Mouse (Mus musculus) adrenal gland, adult 18-20 months (tissue): ENCODE data around the gene Gpr176. TPM values are rescaled to one million over a fixed set of nuclear protein-coding genes. Genes with fewer than 3 reads are reported as not detected.
"Not testable (repeated sequence)": the region's sequence is repeated elsewhere in the genome, so short reads cannot be mapped to it uniquely, and the experiment has no call there.

Experiments used
- DNase-seq, 2 experiments: peaks; one replicate each; pipeline ENCODE4 v3.0.0; 2021 to 2022; ENCODE audit warnings: low spot score in 2 of 2
- total RNA-seq, 2 experiments: library from RNA; stranded (reverse); gene quantifications; 1 replicate in 1 of 2; 2 replicates in 1 of 2; pipeline ENCODE4 v1.2.3; 2021

Gene Gpr176
- total RNA-seq, 2 experiments from 2014 or later: 5.1 to 5.7 TPM

DNA sequence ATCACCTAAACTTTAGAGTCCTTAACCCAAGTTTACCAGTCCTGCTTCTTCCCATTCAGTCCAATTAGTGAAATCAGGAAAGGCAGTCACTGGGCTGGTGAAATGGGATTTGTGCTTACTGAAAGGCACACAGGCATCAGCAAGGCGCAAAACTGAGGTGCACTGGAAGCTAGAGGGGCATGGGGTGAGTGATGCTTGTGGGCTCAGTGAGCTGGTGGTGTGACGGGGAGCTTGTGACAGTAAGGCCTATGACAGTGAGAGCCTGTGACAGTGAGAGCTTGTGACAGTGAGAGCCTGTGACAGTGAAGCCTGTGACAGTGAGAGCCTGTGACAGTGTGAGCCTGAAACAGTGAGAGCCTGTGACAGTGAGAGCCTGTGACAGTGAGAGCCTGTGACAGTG is 71.6 kb downstream of the Gpr176 start:
- no peak for DNase-seq

DNA sequence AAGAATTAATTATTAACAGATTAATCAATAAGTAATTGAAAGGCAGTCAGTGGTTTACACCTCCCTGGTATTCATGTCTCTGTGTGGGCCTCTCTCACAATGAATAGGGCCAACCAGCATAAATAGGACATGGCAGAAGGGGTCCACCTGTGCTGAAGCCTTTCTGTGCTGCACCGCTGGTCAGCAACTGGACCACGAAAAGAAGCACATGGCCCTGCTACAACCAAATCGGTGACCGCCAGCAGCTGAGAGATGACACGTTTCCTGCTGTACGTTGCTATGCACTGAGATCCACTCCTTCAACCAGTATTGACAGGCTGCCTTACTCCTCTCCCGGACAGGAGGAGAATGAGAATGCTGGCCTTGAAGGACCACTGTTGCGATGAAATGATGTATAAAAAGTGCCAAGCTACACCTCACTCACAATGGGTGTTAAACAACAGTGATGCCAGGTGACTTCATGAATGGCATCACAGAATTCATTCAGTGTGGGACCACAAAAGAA is 72.1 kb downstream of the Gpr176 start:
- DNase-seq: no peak

DNA sequence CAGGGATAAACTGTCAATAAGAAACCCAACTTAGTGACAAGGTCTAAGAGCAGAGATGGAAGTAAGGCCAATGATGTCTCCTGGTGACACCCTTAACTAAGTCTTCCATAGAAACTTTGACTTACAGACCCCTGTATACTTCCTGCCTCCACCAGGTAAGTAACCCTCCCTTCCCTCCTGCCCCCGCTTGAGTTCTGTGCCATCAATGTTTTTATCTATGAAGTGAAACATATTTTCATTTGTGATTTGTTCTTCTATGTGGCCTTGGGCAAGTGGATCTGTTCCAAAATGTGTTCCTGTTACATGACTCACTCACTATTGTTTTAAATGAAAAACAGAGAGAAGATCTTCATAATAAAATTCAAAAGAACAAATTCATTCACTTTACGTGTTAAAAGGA is 73.2 kb downstream of the Gpr176 start:
- peak in 1 of 2 experiments; percentile 22 for DNase-seq

- DNase-seq: no peak
These were observed 74.6 kb downstream of the Gpr176 start for GRCm38 (mm10) chr2:118298601-118299000.

DNA sequence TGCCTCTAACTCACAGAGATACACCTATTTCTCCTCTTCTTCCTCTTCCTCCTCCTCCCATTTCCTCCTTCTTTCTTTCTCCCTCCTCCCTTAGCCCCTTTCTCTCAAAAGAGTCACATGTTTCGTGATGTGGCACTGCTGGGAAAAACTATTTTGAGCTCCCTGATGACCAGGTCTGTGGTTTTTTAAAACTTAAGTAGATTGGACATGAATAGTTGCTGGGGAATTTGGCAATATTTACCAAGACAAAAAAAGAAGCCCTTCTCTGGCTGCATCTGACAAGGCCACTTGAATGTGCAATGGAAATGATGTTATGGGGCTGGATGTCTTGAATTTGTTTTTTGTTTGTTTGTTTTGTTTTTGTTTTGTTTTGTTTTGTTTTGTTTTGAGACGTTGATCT is 75.3 kb downstream of the Gpr176 start:
- DNase-seq: no peak

GRCm38 (mm10) chr2:118295505-118295904 is 77.7 kb downstream of the Gpr176 start:
- no peak for DNase-seq

- DNase-seq: no peak
These were observed 79.6 kb downstream of the Gpr176 start for GRCm38 (mm10) chr2:118293583-118293982.

DNA sequence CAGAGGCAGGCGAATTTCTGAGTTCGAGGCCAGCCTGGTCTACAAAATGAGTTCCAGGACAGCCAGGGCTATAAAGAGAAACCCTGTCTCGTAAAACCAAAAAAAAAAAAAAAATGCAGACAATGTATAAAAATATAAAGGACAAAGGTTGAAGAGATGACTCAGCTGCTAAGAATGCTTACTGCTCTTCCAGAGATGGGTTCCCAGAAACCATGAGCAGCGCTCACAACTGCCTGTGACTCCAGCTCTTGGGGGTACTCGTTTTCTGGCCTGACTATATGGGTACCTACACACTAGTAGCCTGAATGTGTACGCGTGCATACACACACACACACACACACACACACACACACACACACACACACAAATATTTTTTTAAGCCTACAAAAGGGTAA is 84.2 kb downstream of the Gpr176 start:
- not testable (repeated sequence) for DNase-seq

DNA sequence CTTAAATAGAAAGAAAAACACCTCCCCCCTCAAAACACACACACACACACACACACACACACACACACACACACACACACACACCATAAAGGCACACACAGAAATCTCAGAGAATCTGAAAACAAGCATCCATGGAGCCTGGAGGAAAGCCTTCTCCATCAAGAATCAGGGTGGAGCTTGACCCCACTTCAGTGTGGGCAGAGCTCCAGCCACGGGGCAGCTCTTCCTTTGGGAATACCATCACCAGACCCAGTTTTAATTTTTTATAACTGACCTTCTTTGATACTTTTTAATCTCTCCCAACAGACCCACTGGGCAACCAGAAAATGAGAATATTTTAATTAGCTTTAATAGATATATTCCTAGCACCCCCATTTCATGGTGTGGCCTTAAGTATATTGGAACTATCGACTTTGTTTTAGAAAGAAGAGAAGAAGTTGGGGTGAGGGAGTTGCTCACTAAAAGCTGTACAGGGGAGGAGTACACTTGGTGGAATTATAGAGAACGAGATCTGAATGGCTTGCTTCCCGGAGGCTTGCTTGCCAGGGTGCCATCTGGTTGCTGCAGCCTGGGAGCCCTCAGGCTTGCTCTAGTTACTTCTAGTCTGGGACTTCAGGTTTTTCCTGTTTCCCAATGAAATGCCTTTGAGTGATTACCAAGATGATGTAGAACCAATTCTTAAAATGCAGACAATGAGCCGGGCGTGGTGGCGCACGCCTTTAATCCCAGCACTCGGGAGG is 84.7 kb downstream of the Gpr176 start:
- DNase-seq: no peak

DNA sequence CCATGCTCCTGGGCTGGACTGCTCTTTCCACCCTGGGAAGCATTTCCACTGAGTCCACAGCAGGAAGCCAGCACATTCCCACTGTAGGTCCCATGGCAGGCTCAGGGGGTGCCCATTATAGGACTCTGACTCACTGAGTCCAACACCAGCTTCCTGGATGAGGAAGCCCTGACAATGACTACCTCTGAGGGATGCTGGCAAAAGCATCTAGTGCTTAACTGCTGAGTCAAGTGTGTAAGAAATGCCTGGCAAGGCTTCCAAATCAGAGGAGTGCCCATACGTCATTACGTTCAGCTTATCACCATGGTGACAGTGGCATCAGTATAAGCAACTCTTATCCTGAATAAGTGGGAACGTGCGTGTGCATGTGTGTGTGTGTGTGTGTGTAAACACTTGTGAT is 85.5 kb downstream of the Gpr176 start:
- no peak for DNase-seq

DNA sequence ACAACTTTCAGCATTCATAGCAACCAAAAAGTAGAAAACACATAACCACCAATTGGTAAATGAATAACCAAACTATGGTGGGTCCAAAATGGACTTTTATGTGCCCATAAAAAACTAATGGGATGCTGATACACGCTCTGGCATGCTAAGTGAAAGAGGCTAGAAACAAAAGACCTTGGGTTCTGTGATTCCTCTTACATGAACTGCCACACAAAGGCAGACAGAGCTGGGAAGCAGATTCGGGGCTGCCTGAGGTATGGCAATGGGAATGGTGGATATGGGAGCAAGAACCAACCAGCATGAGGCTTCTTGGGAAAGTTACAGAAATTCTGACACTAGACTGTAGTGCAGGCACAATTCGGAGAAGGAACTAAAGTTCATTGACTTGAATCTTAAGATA is 90.8 kb downstream of the Gpr176 start:
- no peak for DNase-seq

GRCm38 (mm10) chr2:118278249-118278648 is 95.0 kb downstream of the Gpr176 start:
- no peak for DNase-seq

DNA sequence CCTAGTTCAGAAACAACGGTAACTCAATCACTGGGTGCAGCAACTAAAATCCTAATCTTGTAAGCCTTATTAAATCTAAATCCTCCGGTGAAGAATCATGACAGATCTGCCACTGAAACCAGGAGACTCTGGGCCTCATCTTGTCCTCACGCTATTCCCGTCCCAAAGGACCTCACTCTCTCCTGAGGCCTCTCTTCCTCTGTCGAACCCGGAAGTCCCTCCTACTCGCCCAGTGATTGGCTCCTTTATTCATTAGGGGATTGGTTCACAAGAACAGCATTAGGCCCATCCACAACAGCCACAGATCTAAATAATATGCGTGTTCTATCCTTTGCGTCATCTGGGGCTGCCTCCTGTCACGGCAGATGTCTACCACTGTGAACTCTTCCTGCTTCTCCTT is 101.6 kb downstream of the Gpr176 start:
- no peak for DNase-seq

GRCm38 (mm10) chr2:118270213-118270612 is 103.0 kb downstream of the Gpr176 start:
- no peak for DNase-seq

DNA sequence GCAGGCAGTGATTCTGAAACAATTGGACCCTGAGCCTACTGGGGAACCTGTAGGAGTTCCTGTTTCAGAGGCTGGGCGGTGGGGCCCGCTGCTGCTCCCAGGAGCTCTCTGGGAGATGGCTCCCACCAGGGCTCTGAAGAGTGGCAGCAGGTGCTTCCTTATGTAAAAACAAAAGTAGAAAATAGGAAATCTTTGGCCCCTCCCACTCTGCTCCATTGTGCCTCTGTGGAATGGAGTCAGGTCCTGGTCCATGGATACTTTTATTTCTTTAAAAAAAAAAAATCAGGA is 109.4 kb downstream of the Gpr176 start:
- DNase-seq: no peak

DNA sequence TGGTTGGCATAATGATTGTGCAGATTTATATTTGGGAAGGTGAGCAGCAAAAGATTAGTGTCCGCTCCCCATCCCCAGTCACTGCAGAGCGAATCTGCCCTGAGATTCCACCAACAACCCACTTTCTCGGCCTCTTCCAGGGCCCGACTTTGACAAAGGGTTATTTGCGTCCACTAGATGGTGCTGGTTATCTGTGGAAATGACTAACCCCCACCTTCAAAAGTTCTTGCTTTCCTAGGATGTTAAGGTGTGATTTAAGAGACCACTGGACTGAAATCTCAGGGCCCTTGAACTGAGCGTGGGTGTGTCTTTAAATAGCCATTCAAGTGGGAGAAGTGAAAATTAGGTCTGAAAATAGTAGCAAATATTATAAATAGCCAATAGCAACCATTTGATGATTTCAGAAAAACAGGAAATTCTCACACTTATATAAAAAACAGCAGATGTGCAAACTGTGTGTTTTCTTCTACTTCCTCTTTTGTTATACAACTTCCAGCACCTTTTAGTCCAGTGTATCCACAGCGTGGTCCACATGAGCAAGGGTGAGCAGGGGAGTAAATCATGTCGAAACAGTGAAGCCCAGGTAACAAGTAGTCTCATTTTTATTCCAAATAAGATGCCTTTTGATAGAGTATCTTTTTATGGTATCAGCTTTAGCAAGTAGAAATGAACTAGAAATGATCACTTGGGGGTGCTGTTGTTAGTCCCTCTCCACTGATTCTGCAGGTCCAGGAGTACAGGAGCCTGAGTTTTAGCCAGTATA is 109.9 kb downstream of the Gpr176 start:
- peak; percentile 31 to 40 for DNase-seq

- no peak for DNase-seq
These were observed 110.5 kb downstream of the Gpr176 start for GRCm38 (mm10) chr2:118262673-118263072.

GRCm38 (mm10) chr2:118259746-118260145 is 113.5 kb downstream of the Gpr176 start:
- DNase-seq: no peak

DNA sequence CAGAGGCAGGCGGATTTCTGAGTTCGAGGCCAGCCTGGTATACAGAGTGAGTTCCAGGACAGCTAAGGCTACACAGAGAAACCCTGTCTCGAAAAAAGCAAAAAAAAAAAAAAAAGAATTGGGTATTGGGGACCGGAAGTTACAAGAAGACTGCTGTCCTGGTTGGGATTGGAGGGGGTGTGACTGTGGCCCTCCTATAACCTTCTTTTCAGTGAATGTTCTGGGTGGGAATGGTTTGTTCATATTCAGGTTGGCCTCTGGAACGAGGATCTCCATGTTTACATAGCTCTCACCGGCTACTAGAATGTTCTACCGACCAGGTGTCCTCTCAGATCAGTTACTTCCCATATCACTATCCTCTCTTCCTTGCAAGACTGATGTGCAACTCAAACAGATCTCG is 116.1 kb downstream of the Gpr176 start:
- DNase-seq: no peak

GRCm38 (mm10) chr2:118256621-118257053 is 116.6 kb downstream of the Gpr176 start, which contains the start of gene Fsip1:
Gene Fsip1, minus strand, starts transcription at chr2:118256966.
- DNase-seq: peak; percentile 64 to 76

GRCm38 (mm10) chr2:118254516-118254915 is 118.7 kb downstream of the Gpr176 start:
- DNase-seq: no peak

GRCm38 (mm10) chr2:118248966-118249365 is 124.3 kb downstream of the Gpr176 start:
- no peak for DNase-seq
